11 mouse cellular contexts compared by ENCODE assay signal in the genomic region with DNA sequence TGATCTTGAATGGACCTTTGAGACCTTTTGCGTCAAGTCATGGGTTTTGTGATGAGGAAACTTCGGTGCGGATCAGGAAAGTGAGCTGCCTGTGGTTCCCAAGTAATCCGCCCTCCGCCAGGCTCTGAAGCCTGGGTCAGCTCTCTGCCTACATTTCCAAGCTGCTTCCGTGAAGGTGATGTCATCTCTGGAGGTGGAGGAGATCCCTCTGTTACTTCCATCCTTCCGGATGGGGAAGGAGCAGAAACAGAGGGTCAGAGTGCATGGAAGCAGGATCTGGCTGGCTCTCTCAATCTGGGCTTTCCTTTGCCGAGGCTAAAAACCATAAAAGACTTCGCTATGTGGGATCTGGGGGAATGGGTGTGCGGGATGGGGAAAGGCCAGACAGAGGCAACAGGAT. TPM values are rescaled to one million over a fixed set of nuclear protein-coding genes. Genes with fewer than 3 reads are reported as not detected.
DNase-seq lines count a peak whose midpoint lies in the region; ATAC-seq lines count a peak whose summit lies in the region.
"Had no signal": no experiment of that assay in that cellular context is flagged by ENCODE, and none has a peak within 500 bp of the region (broad histone marks: within the 10 kb centered on the region; RNA-seq: fewer than 3 reads in every experiment).

No protein-coding gene starts in this region.

- H3K27me3 ChIP-seq in heart, embryonic 16.5 days (ENCODE audit: control insufficient read depth, insufficient read depth, low read length) = peaks cover 27% of the 10 kb centered on the region
- H3K27me3 ChIP-seq in lung, embryonic 15.5 days = peaks cover 15% of the 10 kb centered on the region; the same call in 1 of the 2 replicates
- peaks cover 24% of the 10 kb centered on the region for H3K27me3 ChIP-seq in neural tube, embryonic 15.5 days (replicated peaks)

- 73% methylated on average over 10 of the region's 10 CpGs for WGBS in heart, embryonic 16.5 days
- WGBS in lung, embryonic 15.5 days = 75% methylated on average over 10 of the region's 10 CpGs
- WGBS in neural tube, embryonic 15.5 days = 88% methylated on average over 10 of the region's 10 CpGs

- no peak for DNase-seq in heart, adult 18-20 months
- DNase-seq in lung, postnatal 25 days (ENCODE audit: low spot score) = no peak
- DNase-seq in ZHBTc4 (ENCODE audit: low read depth, low spot score) = peak; percentile 83
- DNase-seq in frontal cortex, postnatal 25 days (ENCODE audit: low spot score in 2 of 2) = no peak
- DNase-seq: cerebellum, adult 9-10 months; spleen, adult 18-20 months; thymus, postnatal 4 days had no signal

- H3K27ac ChIP-seq in heart, embryonic 16.5 days (ENCODE audit: low read length) = 0 out of 2 replicates have a peak overlapping the region, but pooled peaks have one; percentile 4
- H3K27ac ChIP-seq in lung, embryonic 15.5 days = no peak overlapping the region
- H3K27ac ChIP-seq in neural tube, embryonic 15.5 days (replicated peaks) = 0 out of 2 replicates have a peak overlapping the region, but pooled peaks have one; percentile 4
- H3K27ac ChIP-seq: macrophage had no signal

- peaks cover 17% of the 10 kb centered on the region for H3K4me1 ChIP-seq in heart, embryonic 16.5 days (ENCODE audit: control insufficient read depth, insufficient read depth, low read length)
- H3K4me1 ChIP-seq in lung, embryonic 15.5 days = peaks cover 31% of the 10 kb centered on the region
- H3K4me1 ChIP-seq in neural tube, embryonic 15.5 days = peaks cover 27% of the 10 kb centered on the region

- peak overlapping the region; percentile 3; the same call in 1 of the 2 replicates for H3K4me3 ChIP-seq in heart, embryonic 16.5 days (ENCODE audit: low read length)
- H3K4me3 ChIP-seq in lung, embryonic 15.5 days = no peak overlapping the region
- no peak overlapping the region for H3K4me3 ChIP-seq in neural tube, embryonic 15.5 days (replicated peaks)

- no peak for ATAC-seq in heart, embryonic 16.5 days (replicated peaks; ENCODE audit: extremely low read depth, insufficient read depth, low FRiP score)
- ATAC-seq in lung, embryonic 15.5 days (ENCODE audit: borderline replicate concordance, extremely low read depth, low FRiP score, low TSS enrichment) = no peak
- no peak for ATAC-seq in neural tube, embryonic 15.5 days (ENCODE audit: low FRiP score)

- no peak overlapping the region for H3K9ac ChIP-seq in heart, embryonic 16.5 days (ENCODE audit: low read length)
- no peak overlapping the region for H3K9ac ChIP-seq in lung, embryonic 15.5 days
- H3K9ac ChIP-seq in neural tube, embryonic 15.5 days (replicated peaks) = no peak overlapping the region

- no peaks in the 10 kb centered on the region for H3K9me3 ChIP-seq in heart, embryonic 16.5 days (replicated peaks; ENCODE audit: control insufficient read depth, low read length)
- H3K9me3 ChIP-seq in lung, embryonic 15.5 days = no peaks in the 10 kb centered on the region
- no peaks in the 10 kb centered on the region for H3K9me3 ChIP-seq in neural tube, embryonic 15.5 days (replicated peaks)

- H3K36me3 ChIP-seq in heart, embryonic 16.5 days (ENCODE audit: control insufficient read depth, insufficient read depth) = no peaks in the 10 kb centered on the region
- H3K36me3 ChIP-seq in lung, embryonic 15.5 days = 0 out of 2 replicates have a peak, but pooled peaks cover 2% of the 10 kb centered on the region
- H3K36me3 ChIP-seq in neural tube, embryonic 15.5 days = no peaks in the 10 kb centered on the region

- peak overlapping the region; percentile 82 for H3K4me2 ChIP-seq in heart, embryonic 16.5 days (ENCODE audit: low read depth, low read length)
- H3K4me2 ChIP-seq in lung, embryonic 15.5 days = 0 out of 2 replicates have a peak overlapping the region, but pooled peaks have one; percentile 80
- peak overlapping the region; percentile 95; the same call in 1 of the 2 replicates for H3K4me2 ChIP-seq in neural tube, embryonic 15.5 days

RNA-seq across cellular contexts. Expression of gene Cd9, which starts 3.2 kb away (rescaled TPM):
- polyA plus RNA-seq in heart, embryonic 16.5 days (2015; fragmentation: Nextera tagmentation; extraction: Ambion mirVana) = 94.4 and 115 TPM in 2 replicates
- total RNA-seq in heart, adult 18-20 months (2021) = 10 to 100 TPM; 49.9 to 50.4 TPM
- 226 and 250 TPM in 2 replicates for polyA plus RNA-seq in lung, embryonic 15.5 days (2015; fragmentation: Nextera tagmentation; extraction: Ambion mirVana)
- 112 and 130 TPM in 2 replicates for polyA plus RNA-seq in neural tube, embryonic 15.5 days (2015; fragmentation: Nextera tagmentation; extraction: Ambion mirVana)

RNA-seq across cellular contexts. Expression of gene Vwf, which starts 55.2 kb away (rescaled TPM):
- polyA plus RNA-seq in heart, embryonic 16.5 days (2015; fragmentation: Nextera tagmentation; extraction: Ambion mirVana) = 26.3 and 27.1 TPM in 2 replicates
- total RNA-seq in heart, adult 18-20 months (2021) = 100 to 1,000 TPM in 1 of 2 experiments, 10 to 100 TPM in 1; 78.4 to 104 TPM
- polyA plus RNA-seq in lung, embryonic 15.5 days (2015; fragmentation: Nextera tagmentation; extraction: Ambion mirVana) = 19.1 and 20.8 TPM in 2 replicates
- polyA plus RNA-seq in neural tube, embryonic 15.5 days (2015; fragmentation: Nextera tagmentation; extraction: Ambion mirVana) = 7.8 and 14.9 TPM in 2 replicates
